Mouse (Mus musculus) olfactory bulb, adult 2 months (tissue): ENCODE data around the gene Gpr173.

ENCODE experiments used
- CTCF ChIP-seq: fragments of 200-500 bp; IDR thresholded peaks from 2 replicates; pipeline ENCODE4 v1.5.1; 2012; ENCODE audit warnings: low read depth, mild to moderate bottlenecking, low read length, moderate library complexity; ENCODE audit not compliant: insufficient read depth
- POLR2A ChIP-seq: fragments of 200-500 bp; IDR thresholded peaks from 2 replicates; pipeline ENCODE4 v1.6.1; 2012; ENCODE audit warnings: mild to moderate bottlenecking, low read depth, low read length, moderate library complexity; ENCODE audit not compliant: insufficient read depth

GRCm38 (mm10) chrX:152306224-152306623 lies 62.3 kb downstream of the Gpr173 start:
- TF ChIP-seq CTCF, result no peak
- no peak for TF ChIP-seq POLR2A
